8 mouse cellular contexts compared by ENCODE assay signal in genomic region chrX:38473537-38474299, GRCm38 (mm10). TPM values are rescaled to one million over a fixed set of nuclear protein-coding genes. Genes with fewer than 3 reads are reported as not detected.
DNase-seq lines count a peak whose midpoint lies in the region; ATAC-seq and TF ChIP-seq lines count a peak whose summit lies in the region.

No protein-coding gene starts in this region.

- DNase-seq in MEL (ENCODE audit: low read depth, low spot score) = peak; percentile 83
- DNase-seq in cerebellum, adult 8-10 months = peak; percentile 59
- peak; percentile 80 for DNase-seq in forelimb bud, embryonic 11.5 days (ENCODE audit: low read depth, low spot score)
- peak; percentile 72 for DNase-seq in hindbrain, embryonic 10.5 days (ENCODE audit: low spot score)
- peak; percentile 62 for DNase-seq in layer of hippocampus, adult 9-11 months
- DNase-seq in lung, postnatal 0 days (ENCODE audit: low spot score) = peak; percentile 93
- peak; percentile 58 for DNase-seq in ovary, postnatal 14 days (ENCODE audit: low spot score)
- peak; percentile 57 for DNase-seq in thymus, postnatal 14 days

- H3K79me2 ChIP-seq in MEL (ENCODE audit: control insufficient read depth, insufficient read depth, low read length, poor library complexity) = no peaks in the 10 kb centered on the region

- no peak; the same call in 1 of the 2 replicates for TF ChIP-seq RAD21 in MEL (IDR thresholded peaks at IDR 0.05; ENCODE audit: low read depth, low read length)

- no peak for TF ChIP-seq POLR2A in MEL (IDR thresholded peaks at IDR 0.05; ENCODE audit: control insufficient read depth in 1 of 2, insufficient read depth in 1 of 2, low read depth in 1 of 2, low read length in 2 of 2, poor library complexity in 1 of 2)

- H3K4me2 ChIP-seq in lung, postnatal 0 days (replicated peaks; ENCODE audit: low read depth, low read length) = peak overlapping the region; percentile 39

- peak overlapping the region; percentile 79 for H3K9ac ChIP-seq in MEL (ENCODE audit: control insufficient read depth, low read depth, low read length, poor library complexity, severe bottlenecking)
- H3K9ac ChIP-seq in lung, postnatal 0 days (replicated peaks; ENCODE audit: low read depth) = no peak overlapping the region

- TF ChIP-seq CTCF in MEL (IDR thresholded peaks at IDR 0.05 in 2 of 3, conservative IDR thresholded peaks at IDR 0.05 in 1 of 3; ENCODE audit: control insufficient read depth in 1 of 3, insufficient read depth in 1 of 3, low read depth in 2 of 3, low read length in 3 of 3, poor library complexity in 1 of 3, severe bottlenecking in 1 of 3) = peak; percentile 33 to 47 (median 39); a peak in 4 of 6 replicates
- TF ChIP-seq CTCF in lung, postnatal 0 days (IDR thresholded peaks at IDR 0.05) = peak; percentile 69

- peaks cover 0 to 4% of the 10 kb centered on the region in 2 experiments; a peak in 1 of 4 replicates for H3K36me3 ChIP-seq in MEL (ENCODE audit: control insufficient read depth in 1 of 2, insufficient read depth in 2 of 2, low read length in 2 of 2)
- H3K36me3 ChIP-seq in hindbrain, embryonic 10.5 days = no peaks in the 10 kb centered on the region
- H3K36me3 ChIP-seq in lung, postnatal 0 days (ENCODE audit: insufficient read depth, low read length) = no peaks in the 10 kb centered on the region

- ATAC-seq in lung, postnatal 0 days = peak; percentile 99

- no peaks in the 10 kb centered on the region for H3K9me3 ChIP-seq in MEL (replicated peaks; ENCODE audit: insufficient read depth, low read length)
- H3K9me3 ChIP-seq in hindbrain, embryonic 10.5 days = no peaks in the 10 kb centered on the region
- no peaks in the 10 kb centered on the region for H3K9me3 ChIP-seq in lung, postnatal 0 days (ENCODE audit: low read length)

- peak overlapping the region; percentile 63 to 79 for H3K4me3 ChIP-seq in MEL (ENCODE audit: control insufficient read depth in 1 of 2, insufficient read depth in 1 of 2, low read depth in 2 of 2, low read length in 2 of 2)
- H3K4me3 ChIP-seq in hindbrain, embryonic 10.5 days = peak overlapping the region; percentile 51
- H3K4me3 ChIP-seq in lung, postnatal 0 days (ENCODE audit: low read depth, low read length) = peak overlapping the region; percentile 49

- peak overlapping the region; percentile 76 for H3K27ac ChIP-seq in MEL (ENCODE audit: control insufficient read depth, low read depth, low read length)
- H3K27ac ChIP-seq in hindbrain, embryonic 10.5 days = peak overlapping the region; percentile 86
- peak overlapping the region; percentile 88 for H3K27ac ChIP-seq in lung, postnatal 0 days (ENCODE audit: low read length)

- TF ChIP-seq EP300 in MEL (IDR thresholded peaks at IDR 0.05; ENCODE audit: low read depth in 1 of 2, low read length in 2 of 2) = peak in 1 of 2 experiments; percentile 63; a peak in 2 of 4 replicates
- TF ChIP-seq EP300 in lung, postnatal 0 days (IDR thresholded peaks at IDR 0.05) = peak; percentile 60; the same call in 1 of the 2 replicates

- 18% methylated on average over 32 of the region's 32 CpGs for WGBS in hindbrain, embryonic 10.5 days
- WGBS in lung, postnatal 0 days = 13% methylated on average over 32 of the region's 32 CpGs

- no peaks in the 10 kb centered on the region for H3K27me3 ChIP-seq in MEL (ENCODE audit: control insufficient read depth in 1 of 2, insufficient read depth in 2 of 2, low read length in 2 of 2)
- no peaks in the 10 kb centered on the region for H3K27me3 ChIP-seq in hindbrain, embryonic 10.5 days (ENCODE audit: insufficient read depth, poor library complexity, severe bottlenecking)
- H3K27me3 ChIP-seq in lung, postnatal 0 days (replicated peaks; ENCODE audit: insufficient read depth, low read length) = no peaks in the 10 kb centered on the region

- no peaks in the 10 kb centered on the region for H3K4me1 ChIP-seq in MEL (ENCODE audit: control insufficient read depth in 1 of 2, insufficient read depth in 2 of 2, low read length in 2 of 2)
- H3K4me1 ChIP-seq in hindbrain, embryonic 10.5 days (replicated peaks) = no peaks in the 10 kb centered on the region
- H3K4me1 ChIP-seq in lung, postnatal 0 days (ENCODE audit: insufficient read depth, low read depth, low read length) = no peaks in the 10 kb centered on the region

TF ChIP-seq in MEL, 35 proteins besides CTCF, POLR2A, EP300 and RAD21:
- TF ChIP-seq ZC3H11A (IDR thresholded peaks at IDR 0.05; ENCODE audit: low read depth, low read length) (no peak), USF2 (IDR thresholded peaks at IDR 0.05; ENCODE audit: borderline replicate concordance in 1 of 2, insufficient read depth in 1 of 2, low read depth in 1 of 2, low read length in 2 of 2) (0 out of 4 replicates have a peak, but pooled peaks of 1 of the 2 experiments have one; percentile 16), MYB (IDR thresholded peaks at IDR 0.05; ENCODE audit: low read depth, low read length) (0 out of 2 replicates have a peak, but pooled peaks have one; percentile 51), BHLHE40 (IDR thresholded peaks at IDR 0.05; ENCODE audit: borderline replicate concordance, low read depth, low read length) (peak; percentile 93), MXI1 (IDR thresholded peaks at IDR 0.05; ENCODE audit: low read depth, low read length) (peak; percentile 47), MAX (IDR thresholded peaks at IDR 0.05; ENCODE audit: low read length) (peak; percentile 37; the same call in 1 of the 2 replicates), TAL1 (IDR thresholded peaks at IDR 0.05; ENCODE audit: low read length) (no peak), E2F4 (IDR thresholded peaks at IDR 0.05; ENCODE audit: borderline replicate concordance, low read depth, low read length) (no peak), MEF2A (IDR thresholded peaks at IDR 0.05; ENCODE audit: extremely low read depth, insufficient replicate concordance, low read depth, low read length, poor library complexity, severe bottlenecking) (no peak), NRF1 (IDR thresholded peaks at IDR 0.05; ENCODE audit: insufficient read depth, low read depth, low read length, poor library complexity, severe bottlenecking) (no peak), KAT2A (conservative IDR thresholded peaks at IDR 0.05; ENCODE audit: low read depth, low read length) (no peak), SMC3 (IDR thresholded peaks at IDR 0.05; ENCODE audit: low read depth, low read length) (peak; percentile 17; the same call in 1 of the 2 replicates), ZNF384 (IDR thresholded peaks at IDR 0.05; ENCODE audit: low read depth, low read length) (peak; percentile 95), POLR2AphosphoS2 (IDR thresholded peaks at IDR 0.05; ENCODE audit: low read length) (no peak), SIN3A (IDR thresholded peaks at IDR 0.05; ENCODE audit: low read length) (peak; percentile 96), USF1 (IDR thresholded peaks at IDR 0.05; ENCODE audit: low read depth, low read length) (peak; percentile 88), HCFC1 (IDR thresholded peaks at IDR 0.05; ENCODE audit: low read depth, low read length) (peak; percentile 77), MAFK (IDR thresholded peaks at IDR 0.05; ENCODE audit: borderline replicate concordance, low read depth, low read length) (peak; percentile 99), UBTF (IDR thresholded peaks at IDR 0.05; ENCODE audit: borderline replicate concordance, insufficient read depth, low read depth, low read length) (no peak), GABPA (IDR thresholded peaks at IDR 0.05; ENCODE audit: low read depth, low read length) (0 out of 2 replicates have a peak, but pooled peaks have one; percentile 69), ETS1 (IDR thresholded peaks at IDR 0.05; ENCODE audit: low read depth, low read length) (peak; percentile 75)

RNA-seq across cellular contexts. Expression of gene Lamp2, which starts 17.5 kb away (rescaled TPM):
- 20.6 and 23.1 TPM in 2 replicates for total RNA-seq in MEL (2012; rRNA removed)
- polyA plus RNA-seq in MEL (2012; ENCODE audit: insufficient read depth in 1 of 2, insufficient read length in 2 of 2, low read depth in 1 of 2, low replicate concordance in 2 of 2, missing spikeins in 1 of 2) = 10 to 100 TPM; 28.9 to 80.5 TPM
- 67.9 and 71.2 TPM in 2 replicates for polyA plus RNA-seq in hindbrain, embryonic 10.5 days (2016; fragmentation: Nextera tagmentation; extraction: Ambion mirVana)
- 243 and 250 TPM in 2 replicates for polyA plus RNA-seq in lung, postnatal 0 days (2015; fragmentation: Nextera tagmentation; extraction: Ambion mirVana)

Comparison
In these comparisons a context has a peak if more than half of its experiments do, and no peak if none do; other contexts are left out.
1. Peak in every context shown above with its lines: DNase-seq, ATAC-seq, H3K4me3 ChIP-seq and H3K27ac ChIP-seq.